Mouse (Mus musculus): ENCODE measurements around the gene Rsu1. TPM values are rescaled to one million over a fixed set of nuclear protein-coding genes. Genes with fewer than 3 reads are reported as not detected.

The Rsu1 gene
- polyA plus RNA-seq, 1 experiment from 2014 or later = 122 TPM

DNA sequence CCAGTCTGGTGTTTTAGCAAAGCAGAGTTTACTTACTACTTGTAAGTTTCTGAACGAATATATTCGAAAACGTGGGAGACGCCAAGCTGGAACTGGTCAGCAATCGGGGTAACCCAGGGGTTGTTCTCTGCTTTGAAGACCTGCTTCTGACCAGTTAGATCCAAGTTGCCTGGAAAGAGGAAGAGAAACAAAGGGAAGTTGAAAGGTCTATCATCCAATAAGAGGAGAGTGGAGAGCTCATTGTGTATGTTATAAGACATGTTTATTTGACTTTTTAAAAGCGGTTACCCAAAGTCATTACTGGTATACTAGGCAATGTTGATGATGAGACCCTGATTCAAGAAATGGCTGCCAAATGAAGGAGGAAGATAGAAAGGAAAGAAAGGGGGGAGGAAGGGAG, 101.3 kb downstream of the Rsu1 start:
- H3K27ac ChIP-seq (ENCODE audit: low read depth) = no peak overlapping the region
- WGBS = 82% methylated on average over 6 of the region's 6 CpGs
- no peak for DNase-seq (ENCODE audit: low spot score)
- H3K4me3 ChIP-seq (ENCODE audit: low read depth, low read length) = no peak overlapping the region
- no peaks in the 10 kb centered on the region for H3K9me3 ChIP-seq (ENCODE audit: control insufficient read depth, low read length)
- no peak overlapping the region for H3K4me2 ChIP-seq (ENCODE audit: low read length)
- H3K4me1 ChIP-seq (replicated peaks; ENCODE audit: control insufficient read depth, insufficient read depth, low read length) = no peaks in the 10 kb centered on the region
- H3K9ac ChIP-seq (ENCODE audit: low read length) = no peak overlapping the region
- ATAC-seq (replicated peaks; ENCODE audit: low FRiP score, low TSS enrichment, low read depth) = no peak
- no peaks in the 10 kb centered on the region for H3K27me3 ChIP-seq (replicated peaks; ENCODE audit: control insufficient read depth, insufficient read depth, low read length)
- H3K36me3 ChIP-seq (ENCODE audit: control insufficient read depth, insufficient read depth, low read length) = no peaks in the 10 kb centered on the region; the same call in 1 of the 2 replicates

DNA sequence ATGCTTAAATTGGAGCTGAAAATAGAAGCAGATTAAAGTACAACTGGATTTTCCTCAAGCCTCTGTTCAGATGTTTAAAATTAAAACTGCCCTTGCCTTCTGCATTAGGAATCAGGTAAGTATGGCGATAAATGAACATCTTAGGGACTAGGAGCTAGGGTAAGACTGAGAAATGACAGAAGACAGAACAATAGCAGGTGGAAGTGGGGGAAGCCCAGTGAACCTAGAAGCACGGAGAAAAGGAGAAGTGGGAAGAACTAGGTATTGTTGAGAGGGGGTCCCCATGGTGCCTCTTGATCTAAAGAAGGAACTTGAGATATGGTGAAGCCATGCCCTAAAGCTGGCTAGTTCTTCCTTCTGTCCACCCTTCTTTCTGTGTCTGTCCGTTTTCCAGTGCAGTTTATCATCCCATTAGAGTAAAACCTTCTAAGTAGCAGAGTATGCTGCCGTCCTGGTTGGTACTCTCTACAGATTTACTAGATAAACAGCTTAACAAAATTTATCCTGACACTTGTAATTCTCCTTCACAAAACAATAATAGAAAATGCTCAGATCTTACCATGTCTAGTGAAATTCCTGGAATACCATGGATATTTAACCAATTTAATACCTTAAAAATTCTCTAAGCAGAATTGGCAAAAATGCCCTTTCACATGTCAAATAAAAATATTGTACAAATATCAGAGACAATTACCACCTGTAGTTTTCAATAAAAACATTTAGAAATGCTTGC, 101.9 kb downstream of the Rsu1 start:
- ATAC-seq (replicated peaks; ENCODE audit: low FRiP score, low TSS enrichment, low read depth) = no peak
- no peak overlapping the region for H3K27ac ChIP-seq (ENCODE audit: low read depth)
- H3K4me1 ChIP-seq (replicated peaks; ENCODE audit: control insufficient read depth, insufficient read depth, low read length) = no peaks in the 10 kb centered on the region
- H3K9me3 ChIP-seq (ENCODE audit: control insufficient read depth, low read length) = no peaks in the 10 kb centered on the region
- H3K36me3 ChIP-seq (ENCODE audit: control insufficient read depth, insufficient read depth, low read length) = no peaks in the 10 kb centered on the region; the same call in 1 of the 2 replicates
- no peaks in the 10 kb centered on the region for H3K27me3 ChIP-seq (replicated peaks; ENCODE audit: control insufficient read depth, insufficient read depth, low read length)
- H3K4me2 ChIP-seq (ENCODE audit: low read length) = no peak overlapping the region
- no peak overlapping the region for H3K9ac ChIP-seq (ENCODE audit: low read length)
- DNase-seq (ENCODE audit: low spot score) = no peak
- WGBS = 80% methylated on average over 4 of the region's 4 CpGs
- H3K4me3 ChIP-seq (ENCODE audit: low read depth, low read length) = no peak overlapping the region

GRCm38 (mm10) chr2:13168743-13169142, 102.5 kb downstream of the Rsu1 start:
- 54% methylated on average over 5 of the region's 5 CpGs for WGBS
- peak; percentile 75 for DNase-seq (ENCODE audit: low spot score)
- ATAC-seq (replicated peaks; ENCODE audit: low FRiP score, low TSS enrichment, low read depth) = no peak
- Histone ChIP-seq H3K36me3 (ENCODE audit: control insufficient read depth, insufficient read depth, low read length) (no peaks in the 10 kb centered on the region; the same call in 1 of the 2 replicates), H3K4me2 (ENCODE audit: low read length) (no peak overlapping the region), H3K9me3 (ENCODE audit: control insufficient read depth, low read length) (no peaks in the 10 kb centered on the region), H3K27me3 (replicated peaks; ENCODE audit: control insufficient read depth, insufficient read depth, low read length) (no peaks in the 10 kb centered on the region), H3K4me3 (ENCODE audit: low read depth, low read length) (no peak overlapping the region), H3K4me1 (replicated peaks; ENCODE audit: control insufficient read depth, insufficient read depth, low read length) (no peaks in the 10 kb centered on the region), H3K9ac (ENCODE audit: low read length) (no peak overlapping the region), H3K27ac (ENCODE audit: low read depth) (no peak overlapping the region)

GRCm38 (mm10) chr2:13161717-13162116, 109.5 kb downstream of the Rsu1 start:
- DNase-seq (ENCODE audit: low spot score) (no peak), ATAC-seq (replicated peaks; ENCODE audit: low FRiP score, low TSS enrichment, low read depth) (no peak)
- Histone ChIP-seq H3K9ac (ENCODE audit: low read length) (no peak overlapping the region), H3K4me1 (replicated peaks; ENCODE audit: control insufficient read depth, insufficient read depth, low read length) (no peaks in the 10 kb centered on the region), H3K9me3 (ENCODE audit: control insufficient read depth, low read length) (no peaks in the 10 kb centered on the region), H3K27me3 (replicated peaks; ENCODE audit: control insufficient read depth, insufficient read depth, low read length) (no peaks in the 10 kb centered on the region), H3K27ac (ENCODE audit: low read depth) (no peak overlapping the region), H3K4me3 (ENCODE audit: low read depth, low read length) (no peak overlapping the region), H3K4me2 (ENCODE audit: low read length) (no peak overlapping the region), H3K36me3 (ENCODE audit: control insufficient read depth, insufficient read depth, low read length) (no peaks in the 10 kb centered on the region)
- WGBS = 74% methylated on average over 2 of the region's 2 CpGs

GRCm38 (mm10) chr2:13145245-13145644, 126.0 kb downstream of the Rsu1 start:
- Histone ChIP-seq H3K4me3 (ENCODE audit: low read depth, low read length) (no peak overlapping the region), H3K9me3 (ENCODE audit: control insufficient read depth, low read length) (no peaks in the 10 kb centered on the region), H3K4me2 (ENCODE audit: low read length) (no peak overlapping the region), H3K27ac (ENCODE audit: low read depth) (no peak overlapping the region), H3K9ac (ENCODE audit: low read length) (no peak overlapping the region), H3K27me3 (replicated peaks; ENCODE audit: control insufficient read depth, insufficient read depth, low read length) (no peaks in the 10 kb centered on the region), H3K36me3 (ENCODE audit: control insufficient read depth, insufficient read depth, low read length) (no peaks in the 10 kb centered on the region), H3K4me1 (replicated peaks; ENCODE audit: control insufficient read depth, insufficient read depth, low read length) (no peaks in the 10 kb centered on the region)
- no peak for ATAC-seq (replicated peaks; ENCODE audit: low FRiP score, low TSS enrichment, low read depth)
- no peak for DNase-seq (ENCODE audit: low spot score)
- 82% methylated on average over 6 of the region's 6 CpGs for WGBS

- Histone ChIP-seq H3K9me3 (ENCODE audit: control insufficient read depth, low read length) (no peaks in the 10 kb centered on the region), H3K4me2 (ENCODE audit: low read length) (no peak overlapping the region), H3K4me1 (replicated peaks; ENCODE audit: control insufficient read depth, insufficient read depth, low read length) (peaks cover 4% of the 10 kb centered on the region; the same call in 1 of the 2 replicates), H3K9ac (ENCODE audit: low read length) (no peak overlapping the region), H3K27ac (ENCODE audit: low read depth) (no peak overlapping the region), H3K4me3 (ENCODE audit: low read depth, low read length) (no peak overlapping the region), H3K27me3 (replicated peaks; ENCODE audit: control insufficient read depth, insufficient read depth, low read length) (no peaks in the 10 kb centered on the region), H3K36me3 (ENCODE audit: control insufficient read depth, insufficient read depth, low read length) (no peaks in the 10 kb centered on the region)
- DNase-seq (ENCODE audit: low spot score) (no peak), ATAC-seq (replicated peaks; ENCODE audit: low FRiP score, low TSS enrichment, low read depth) (no peak)
- WGBS = 58% methylated on average over 2 of the region's 2 CpGs
Observed at GRCm38 (mm10) chr2:13134890-13135289, 136.3 kb downstream of the Rsu1 start.

- H3K4me1 ChIP-seq (replicated peaks; ENCODE audit: control insufficient read depth, insufficient read depth, low read length) = no peaks in the 10 kb centered on the region
- H3K27me3 ChIP-seq (replicated peaks; ENCODE audit: control insufficient read depth, insufficient read depth, low read length) = no peaks in the 10 kb centered on the region
- WGBS = 80% methylated on average over 8 of the region's 8 CpGs
- no peak for DNase-seq (ENCODE audit: low spot score)
- no peaks in the 10 kb centered on the region for H3K36me3 ChIP-seq (ENCODE audit: control insufficient read depth, insufficient read depth, low read length)
- no peak overlapping the region for H3K4me2 ChIP-seq (ENCODE audit: low read length)
- H3K9me3 ChIP-seq (ENCODE audit: control insufficient read depth, low read length) = no peaks in the 10 kb centered on the region
- no peak overlapping the region for H3K4me3 ChIP-seq (ENCODE audit: low read depth, low read length)
- H3K27ac ChIP-seq (ENCODE audit: low read depth) = no peak overlapping the region
- H3K9ac ChIP-seq (ENCODE audit: low read length) = no peak overlapping the region
- no peak for ATAC-seq (replicated peaks; ENCODE audit: low FRiP score, low TSS enrichment, low read depth)
Observed at GRCm38 (mm10) chr2:13132841-13133240, 138.4 kb downstream of the Rsu1 start.

DNA sequence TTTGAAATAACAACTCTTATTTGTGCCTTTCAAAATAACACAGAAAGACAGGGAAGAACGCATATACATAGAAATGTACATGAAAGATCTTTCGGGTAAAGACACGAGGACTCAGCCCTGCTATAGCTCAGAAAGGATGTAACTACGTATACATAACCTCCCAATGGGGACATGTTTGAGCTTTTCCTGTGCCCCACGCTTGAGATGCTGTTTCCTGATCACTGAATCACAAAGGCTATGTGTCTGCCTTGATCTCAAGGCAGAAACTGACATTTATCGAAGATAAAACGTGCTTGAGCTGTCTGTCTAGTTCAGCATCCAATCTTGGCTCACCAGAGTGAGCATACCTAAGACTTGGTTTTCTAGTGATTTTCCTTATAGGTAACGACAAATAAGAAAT, 138.8 kb downstream of the Rsu1 start:
- Histone ChIP-seq H3K36me3 (ENCODE audit: control insufficient read depth, insufficient read depth, low read length) (no peaks in the 10 kb centered on the region), H3K27ac (ENCODE audit: low read depth) (no peak overlapping the region), H3K4me1 (replicated peaks; ENCODE audit: control insufficient read depth, insufficient read depth, low read length) (no peaks in the 10 kb centered on the region), H3K9ac (ENCODE audit: low read length) (no peak overlapping the region), H3K27me3 (replicated peaks; ENCODE audit: control insufficient read depth, insufficient read depth, low read length) (no peaks in the 10 kb centered on the region), H3K4me2 (ENCODE audit: low read length) (no peak overlapping the region), H3K4me3 (ENCODE audit: low read depth, low read length) (no peak overlapping the region), H3K9me3 (ENCODE audit: control insufficient read depth, low read length) (no peaks in the 10 kb centered on the region)
- ATAC-seq (replicated peaks; ENCODE audit: low FRiP score, low TSS enrichment, low read depth) (no peak), DNase-seq (ENCODE audit: low spot score) (no peak)
- 82% methylated on average over 8 of the region's 8 CpGs for WGBS

DNA sequence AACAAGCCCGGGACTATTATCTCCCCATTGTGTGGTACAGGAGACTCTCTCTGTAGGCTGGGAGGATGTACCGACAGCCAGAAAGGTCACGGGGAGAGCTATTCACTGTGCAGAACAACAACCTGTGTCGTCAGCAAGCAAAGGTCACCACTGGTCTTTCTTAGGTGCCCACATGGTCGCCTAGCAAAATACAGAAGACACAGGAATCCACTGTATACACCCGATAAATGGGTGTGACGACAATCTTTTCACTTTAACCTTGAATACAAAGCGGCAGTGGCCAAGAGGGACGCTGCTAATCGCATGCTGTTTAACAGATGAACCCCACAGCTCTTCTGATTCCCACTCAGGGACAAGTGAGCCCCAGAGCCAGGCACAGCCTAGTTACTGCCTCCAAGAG, 141.4 kb downstream of the Rsu1 start:
- no peak overlapping the region for H3K4me3 ChIP-seq (ENCODE audit: low read depth, low read length)
- H3K36me3 ChIP-seq (ENCODE audit: control insufficient read depth, insufficient read depth, low read length) = no peaks in the 10 kb centered on the region
- no peak for ATAC-seq (replicated peaks; ENCODE audit: low FRiP score, low TSS enrichment, low read depth)
- no peaks in the 10 kb centered on the region for H3K4me1 ChIP-seq (replicated peaks; ENCODE audit: control insufficient read depth, insufficient read depth, low read length)
- 77% methylated on average over 10 of the region's 10 CpGs for WGBS
- H3K27me3 ChIP-seq (replicated peaks; ENCODE audit: control insufficient read depth, insufficient read depth, low read length) = no peaks in the 10 kb centered on the region
- H3K27ac ChIP-seq (ENCODE audit: low read depth) = no peak overlapping the region
- no peak overlapping the region for H3K9ac ChIP-seq (ENCODE audit: low read length)
- no peak overlapping the region for H3K4me2 ChIP-seq (ENCODE audit: low read length)
- H3K9me3 ChIP-seq (ENCODE audit: control insufficient read depth, low read length) = no peaks in the 10 kb centered on the region
- DNase-seq (ENCODE audit: low spot score) = no peak

Measured in intestine, embryonic 14.5 days (tissue).